Mouse (Mus musculus) cerebellum, adult 2 months (tissue): Measurements from ENCODE around the gene Sept5.

Experiments
- CTCF ChIP-seq: fragments of 200-500 bp; IDR thresholded peaks from 2 replicates; pipeline ENCODE4 v1.5.1; 2011; ENCODE audit warnings: low read depth, mild to moderate bottlenecking, control low read depth, low read length, moderate library complexity, borderline replicate concordance; ENCODE audit not compliant: insufficient read depth
- POLR2A ChIP-seq: fragments of 200-500 bp; IDR thresholded peaks from 2 replicates; pipeline ENCODE4 v1.6.1; 2011; ENCODE audit warnings: low read length, control low read depth, borderline replicate concordance; ENCODE audit not compliant: insufficient read depth

DNA sequence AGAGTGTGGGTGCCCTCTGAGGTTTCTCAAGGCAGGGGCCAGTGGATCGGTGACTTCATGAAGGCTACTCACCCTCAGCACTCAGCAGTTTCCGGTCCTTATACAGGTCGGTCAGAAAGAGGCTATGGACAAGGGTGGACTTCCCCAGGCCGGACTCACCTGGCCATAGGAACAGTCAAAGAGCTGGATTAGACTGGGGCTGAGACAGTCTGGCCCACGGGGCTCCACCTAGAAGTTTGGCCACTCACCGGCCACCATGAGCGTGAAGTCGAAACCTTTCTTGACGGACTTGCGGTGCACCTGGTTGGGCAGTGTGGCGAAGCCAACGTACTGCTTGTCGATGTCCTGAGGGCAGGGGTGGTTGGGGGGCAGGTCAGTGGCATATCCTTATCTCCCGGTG, 4.7 kb downstream of the Sept5 start:
- TF ChIP-seq CTCF (no peak), POLR2A (no peak)
